Mouse (Mus musculus) liver, adult 2 months (tissue): Measurements from ENCODE around the gene Syt16. TPM values are rescaled to one million over a fixed set of nuclear protein-coding genes. Genes with fewer than 3 reads are reported as not detected.

Experiments used
- DNase-seq: peaks from one replicate; pipeline ENCODE4 v3.0.0-alpha.2; 2011; ENCODE audit warnings: low read depth, low spot score; ENCODE audit errors: extremely low read depth
- H3K27ac ChIP-seq: fragments of 200-500 bp; replicated peaks from 2 replicates; pipeline ENCODE4 v1.5.1; 2012; ENCODE audit warnings: low read depth, mild to moderate bottlenecking, control low read depth, inconsistent platforms, low read length; ENCODE audit not compliant: insufficient read depth
- H3K27me3 ChIP-seq: fragments of 200-500 bp; 2 replicates; pipeline ENCODE4 v1.6.1; 2012; ENCODE audit warnings: mild to moderate bottlenecking, moderate library complexity, low read length, inconsistent platforms; ENCODE audit not compliant: control insufficient read depth, insufficient read depth
- H3K36me3 ChIP-seq: fragments of 200-500 bp; 2 replicates; pipeline ENCODE4 v1.6.1; 2012; ENCODE audit warnings: low read length, inconsistent platforms; ENCODE audit not compliant: control insufficient read depth, insufficient read depth
- H3K4me1 ChIP-seq: fragments of 200-500 bp; 2 replicates; pipeline ENCODE4 v1.6.1; 2011; ENCODE audit warnings: low read length; ENCODE audit not compliant: control insufficient read depth, insufficient read depth
- H3K4me3 ChIP-seq: fragments of 200-500 bp; 2 replicates; pipeline ENCODE4 v1.5.1; 2011; ENCODE audit warnings: low read depth, mild to moderate bottlenecking, control low read depth, low read length, moderate library complexity; ENCODE audit not compliant: insufficient read depth
- H3K79me2 ChIP-seq: fragments of 200-500 bp; 2 replicates; pipeline ENCODE4 v1.6.1; 2012; ENCODE audit warnings: inconsistent platforms, mild to moderate bottlenecking, low read length, moderate library complexity; ENCODE audit not compliant: control insufficient read depth, insufficient read depth
- H3K9ac ChIP-seq: fragments of 200-500 bp; 2 replicates; pipeline ENCODE4 v1.6.1; 2012; ENCODE audit warnings: low read depth, mild to moderate bottlenecking, control low read depth, inconsistent platforms, low read length
- CTCF ChIP-seq: fragments of 200-500 bp; IDR thresholded peaks from 2 replicates; pipeline ENCODE4 v1.5.1; 2011; ENCODE audit warnings: low read depth, low read length, control low read depth
- POLR2A ChIP-seq: fragments of 200-500 bp; IDR thresholded peaks from 2 replicates; pipeline ENCODE4 v1.6.1; 2011; ENCODE audit warnings: low read length, control low read depth; ENCODE audit not compliant: insufficient read depth; ENCODE audit errors: extremely low read depth
- WGBS: fragments of 180-500 bp; shearing (Covaris S2); methylation state at CpG from one replicate; pipeline ENCODE4 v1.1.7; 2018; 5-methylcytosine and 5-hydroxymethylcytosine counted together
- polyA plus RNA-seq: library from polyadenylated mRNA; depleted of rRNA; stranded (reverse); fragments of >200 nt; gene quantifications from 2 replicates; pipeline ENCODE4 v1.2.3, GENCODE M21; 2012
- total RNA-seq: library from RNA; depleted of rRNA; stranded (reverse); fragments of >200 nt; gene quantifications from 2 replicates; pipeline ENCODE4 v1.2.3, GENCODE M21; 2014

Syt16 gene
- total and polyA plus RNA-seq, 2 experiments, result not detected

- WGBS, result 61% methylated on average over 12 of the region's 12 CpGs
Measured at GRCm38 (mm10) chr12:73996906-73997296, 560 bp upstream of the Syt16 start.

GRCm38 (mm10) chr12:73998128-73998456, 631 bp downstream of the Syt16 start:
- H3K4me3 ChIP-seq, result no peak overlapping the region
- H3K79me2 ChIP-seq, result no peaks in the 10 kb centered on the region
- H3K9ac ChIP-seq, result no peak overlapping the region
- no peak for DNase-seq
- H3K4me1 ChIP-seq, result no peaks in the 10 kb centered on the region
- H3K27ac ChIP-seq, result no peak overlapping the region
- WGBS, result 46% methylated on average over 5 of the region's 5 CpGs
- H3K27me3 ChIP-seq, result peaks cover 7% of the 10 kb centered on the region; the same call in 1 of the 2 replicates
- no peaks in the 10 kb centered on the region for H3K36me3 ChIP-seq
- no peak for TF ChIP-seq POLR2A
- no peak for TF ChIP-seq CTCF

More at GRCm38 (mm10) chr12:73996906-73997296, 560 bp upstream of the Syt16 start:
- no peak for DNase-seq
- H3K4me1 ChIP-seq, result no peaks in the 10 kb centered on the region
- TF ChIP-seq CTCF (no peak), POLR2A (no peak)
- no peak overlapping the region for H3K4me3 ChIP-seq
- H3K79me2 ChIP-seq, result no peaks in the 10 kb centered on the region
- no peaks in the 10 kb centered on the region for H3K36me3 ChIP-seq
- peaks cover 7% of the 10 kb centered on the region; the same call in 1 of the 2 replicates for H3K27me3 ChIP-seq
- no peak overlapping the region for H3K27ac ChIP-seq
- H3K9ac ChIP-seq, result no peak overlapping the region

GRCm38 (mm10) chr12:74002449-74002848, 5.0 kb downstream of the Syt16 start:
- Histone ChIP-seq H3K36me3 (no peaks in the 10 kb centered on the region), H3K4me1 (no peaks in the 10 kb centered on the region), H3K27me3 (peaks cover 4% of the 10 kb centered on the region), H3K27ac (no peak overlapping the region), H3K4me3 (no peak overlapping the region), H3K79me2 (no peaks in the 10 kb centered on the region), H3K9ac (no peak overlapping the region)
- no peak for DNase-seq
- 85% methylated on average over 9 of the region's 9 CpGs for WGBS
- no peak for TF ChIP-seq POLR2A
- no peak for TF ChIP-seq CTCF

GRCm38 (mm10) chr12:74009448-74009911, 12.0 kb downstream of the Syt16 start:
- WGBS, result 22% methylated on average over 8 of the region's 8 CpGs
- DNase-seq, result peak; percentile 26
- Histone ChIP-seq H3K4me1 (no peaks in the 10 kb centered on the region), H3K36me3 (no peaks in the 10 kb centered on the region), H3K27me3 (peaks cover 3% of the 10 kb centered on the region; the same call in 1 of the 2 replicates), H3K9ac (no peak overlapping the region), H3K27ac (no peak overlapping the region), H3K79me2 (no peaks in the 10 kb centered on the region), H3K4me3 (no peak overlapping the region)
- TF ChIP-seq POLR2A (no peak), CTCF (peak; percentile 93)

- DNase-seq, result peak; percentile 39
- Histone ChIP-seq H3K27ac (no peak overlapping the region), H3K4me3 (no peak overlapping the region), H3K27me3 (peaks cover 3% of the 10 kb centered on the region; the same call in 1 of the 2 replicates), H3K9ac (no peak overlapping the region), H3K79me2 (no peaks in the 10 kb centered on the region), H3K36me3 (no peaks in the 10 kb centered on the region), H3K4me1 (no peaks in the 10 kb centered on the region)
- TF ChIP-seq CTCF (peak; percentile 100), POLR2A (no peak)
- WGBS, result 1% methylated on average over 6 of the region's 6 CpGs
Measured at GRCm38 (mm10) chr12:74013739-74014138, 16.3 kb downstream of the Syt16 start.

- Histone ChIP-seq H3K27me3 (no peaks in the 10 kb centered on the region), H3K4me1 (no peaks in the 10 kb centered on the region), H3K27ac (no peak overlapping the region), H3K9ac (no peak overlapping the region), H3K79me2 (no peaks in the 10 kb centered on the region), H3K4me3 (no peak overlapping the region), H3K36me3 (no peaks in the 10 kb centered on the region)
- TF ChIP-seq POLR2A (no peak), CTCF (no peak; the same call in 1 of the 2 replicates)
- 53% methylated on average over 7 of the region's 7 CpGs for WGBS
- DNase-seq, result no peak
Measured at GRCm38 (mm10) chr12:74014739-74015270, 17.3 kb downstream of the Syt16 start.
